Mouse (Mus musculus) kidney, adult 9 months (tissue): ENCODE results near the gene Mtmr14.

Experiments
- DNase-seq: peaks from one replicate; pipeline ENCODE4 v3.0.0; 2022

The Mtmr14 gene

GRCm38 (mm10) chr6:113237542-113238270, at the start of gene Mtmr14:
Gene Mtmr14 (plus strand): TSS chr6:113237843.
- peak; percentile 99 for DNase-seq

GRCm38 (mm10) chr6:113193765-113194460, 43.7 kb upstream of the Mtmr14 start:
- DNase-seq: peak; percentile 33

- DNase-seq: no peak
Observed at GRCm38 (mm10) chr6:113194517-113194840, 43.2 kb upstream of the Mtmr14 start.

GRCm38 (mm10) chr6:113194841-113195595, 42.6 kb upstream of the Mtmr14 start, which contains the start of gene Lhfpl4:
Gene Lhfpl4 (minus strand): TSS chr6:113195384.
- no peak for DNase-seq

- DNase-seq: no peak
Observed at GRCm38 (mm10) chr6:113195596-113195992, 42.0 kb upstream of the Mtmr14 start.

- no peak for DNase-seq
Observed at GRCm38 (mm10) chr6:113216280-113216679, 21.4 kb upstream of the Mtmr14 start.

- no peak for DNase-seq
Observed at GRCm38 (mm10) chr6:113225798-113226197, 11.8 kb upstream of the Mtmr14 start.

- no peak for DNase-seq
Observed at GRCm38 (mm10) chr6:113226705-113227104, 10.9 kb upstream of the Mtmr14 start.

GRCm38 (mm10) chr6:113235141-113235540, 2.5 kb upstream of the Mtmr14 start:
- DNase-seq: no peak

GRCm38 (mm10) chr6:113238442-113238841, 799 bp downstream of the Mtmr14 start:
- DNase-seq: peak; percentile 11

GRCm38 (mm10) chr6:113242753-113243152, 5.1 kb downstream of the Mtmr14 start:
- DNase-seq: no peak

GRCm38 (mm10) chr6:113245585-113245984, 7.9 kb downstream of the Mtmr14 start:
- no peak for DNase-seq

GRCm38 (mm10) chr6:113250786-113251185, 13.1 kb downstream of the Mtmr14 start:
- no peak for DNase-seq

GRCm38 (mm10) chr6:113251921-113252320, 14.3 kb downstream of the Mtmr14 start:
- no peak for DNase-seq

GRCm38 (mm10) chr6:113254899-113255298, 17.3 kb downstream of the Mtmr14 start:
- DNase-seq: peak; percentile 40

GRCm38 (mm10) chr6:113261174-113261858, 23.7 kb downstream of the Mtmr14 start:
- DNase-seq: no peak

- DNase-seq: no peak
Observed at GRCm38 (mm10) chr6:113263531-113263930, 25.9 kb downstream of the Mtmr14 start.

GRCm38 (mm10) chr6:113264429-113264828, 26.8 kb downstream of the Mtmr14 start:
- no peak for DNase-seq

- no peak for DNase-seq
Observed at GRCm38 (mm10) chr6:113266996-113267655, 29.5 kb downstream of the Mtmr14 start.

- no peak for DNase-seq
Observed at GRCm38 (mm10) chr6:113267988-113268387, 30.3 kb downstream of the Mtmr14 start.

GRCm38 (mm10) chr6:113272365-113272764, 34.7 kb downstream of the Mtmr14 start:
- no peak for DNase-seq

GRCm38 (mm10) chr6:113276846-113277245, 39.2 kb downstream of the Mtmr14 start:
- no peak for DNase-seq
